Mouse (Mus musculus) embryonic facial prominence, embryonic 12.5 days (tissue): Measurements from ENCODE around the gene Apip. TPM values are rescaled to one million over a fixed set of nuclear protein-coding genes. Genes with fewer than 3 reads are reported as not detected.

Source experiments
- ATAC-seq: fragments of 200-750 bp; cut with Nextera tagmentation; 2 replicates; pipeline ENCODE4 v1.8.0; 2017; ENCODE audit not compliant: insufficient number of reproducible peaks, insufficient read depth, low FRiP score, low TSS enrichment
- H3K27ac ChIP-seq: fragments of 300-500 bp; sonication (generic); 2 replicates; pipeline ENCODE4 v1.5.1; 2016; ENCODE audit warnings: mild to moderate bottlenecking
- H3K27me3 ChIP-seq: fragments of 300-500 bp; sonication (generic); 2 replicates; pipeline ENCODE4 v1.6.1; 2016; ENCODE audit warnings: mild to moderate bottlenecking, moderate library complexity
- H3K36me3 ChIP-seq: fragments of 300-500 bp; sonication (generic); 2 replicates; pipeline ENCODE4 v1.6.1; 2016; ENCODE audit warnings: mild to moderate bottlenecking
- H3K4me1 ChIP-seq: fragments of 300-500 bp; sonication (generic); 2 replicates; pipeline ENCODE4 v1.6.1; 2016
- H3K4me2 ChIP-seq: fragments of 300-500 bp; sonication (generic); replicated peaks from 2 replicates; pipeline ENCODE4 v1.6.1; 2016; ENCODE audit warnings: mild to moderate bottlenecking, moderate library complexity
- H3K4me3 ChIP-seq: fragments of 300-500 bp; sonication (generic); 2 replicates; pipeline ENCODE4 v1.5.1; 2016; ENCODE audit warnings: mild to moderate bottlenecking
- H3K9ac ChIP-seq: fragments of 300-500 bp; sonication (generic); 2 replicates; pipeline ENCODE4 v1.6.1; 2016; ENCODE audit warnings: mild to moderate bottlenecking, moderate library complexity
- H3K9me3 ChIP-seq: fragments of 300-500 bp; sonication (generic); 2 replicates; pipeline ENCODE4 v1.6.1; 2016; ENCODE audit warnings: mild to moderate bottlenecking, moderate library complexity
- WGBS: fragments of 180-500 bp; shearing (Covaris S2); methylation state at CpG from one replicate; pipeline ENCODE4 v1.1.7; 2016; 5-methylcytosine and 5-hydroxymethylcytosine counted together
- polyA plus RNA-seq: library from polyadenylated mRNA; unstranded; fragments of >200 nt; fragmentation: Nextera tagmentation; extraction: Ambion mirVana; gene quantifications from 2 replicates; pipeline ENCODE4 v1.2.1, GENCODE M21; 2016

Gene Apip
- polyA plus RNA-seq, 1 experiment from 2014 or later = 79.2 TPM

GRCm38 (mm10) chr2:103111669-103112068 is 38.2 kb downstream of the Apip start:
- Histone ChIP-seq H3K36me3 (no peaks in the 10 kb centered on the region), H3K4me3 (no peak overlapping the region), H3K27ac (no peak overlapping the region), H3K4me1 (peaks cover 7% of the 10 kb centered on the region; the same call in 1 of the 2 replicates), H3K27me3 (no peaks in the 10 kb centered on the region), H3K4me2 (no peak overlapping the region), H3K9me3 (no peaks in the 10 kb centered on the region), H3K9ac (no peak overlapping the region)
- ATAC-seq = 0 out of 2 replicates have a peak, but pooled peaks have one; percentile 28
- 40% methylated on average over 8 of the region's 8 CpGs for WGBS

GRCm38 (mm10) chr2:103117212-103117611 is 43.7 kb downstream of the Apip start:
- no peak for ATAC-seq
- Histone ChIP-seq H3K4me1 (no peaks in the 10 kb centered on the region), H3K9me3 (no peaks in the 10 kb centered on the region), H3K4me3 (no peak overlapping the region), H3K27me3 (no peaks in the 10 kb centered on the region), H3K27ac (no peak overlapping the region), H3K36me3 (no peaks in the 10 kb centered on the region), H3K4me2 (no peak overlapping the region), H3K9ac (no peak overlapping the region)
- WGBS = 67% methylated on average over 5 of the region's 5 CpGs

- H3K4me3 ChIP-seq = no peak overlapping the region
- H3K9ac ChIP-seq = no peak overlapping the region
- no peak overlapping the region for H3K4me2 ChIP-seq
- H3K27me3 ChIP-seq = no peaks in the 10 kb centered on the region
- H3K4me1 ChIP-seq = no peaks in the 10 kb centered on the region
- WGBS = 69% methylated on average over 6 of the region's 6 CpGs
- no peak overlapping the region for H3K27ac ChIP-seq
- ATAC-seq = no peak
- H3K36me3 ChIP-seq = no peaks in the 10 kb centered on the region
- no peaks in the 10 kb centered on the region for H3K9me3 ChIP-seq
These were observed 45.1 kb downstream of the Apip start for GRCm38 (mm10) chr2:103118324-103119196.

GRCm38 (mm10) chr2:103119197-103119854 is 45.9 kb downstream of the Apip start:
- no peak for ATAC-seq
- H3K4me3 ChIP-seq = no peak overlapping the region
- H3K36me3 ChIP-seq = no peaks in the 10 kb centered on the region
- no peaks in the 10 kb centered on the region for H3K9me3 ChIP-seq
- no peak overlapping the region for H3K27ac ChIP-seq
- no peak overlapping the region for H3K4me2 ChIP-seq
- no peaks in the 10 kb centered on the region for H3K27me3 ChIP-seq
- no peaks in the 10 kb centered on the region for H3K4me1 ChIP-seq
- no peak overlapping the region for H3K9ac ChIP-seq
- WGBS = 79% methylated on average over 7 of the region's 7 CpGs

- no peak overlapping the region for H3K4me3 ChIP-seq
- no peak for ATAC-seq
- no peaks in the 10 kb centered on the region for H3K27me3 ChIP-seq
- no peaks in the 10 kb centered on the region for H3K36me3 ChIP-seq
- H3K9ac ChIP-seq = no peak overlapping the region
- no peak overlapping the region for H3K4me2 ChIP-seq
- no peaks in the 10 kb centered on the region for H3K9me3 ChIP-seq
- no peaks in the 10 kb centered on the region for H3K4me1 ChIP-seq
- H3K27ac ChIP-seq = no peak overlapping the region
- 91% methylated on average over 2 of the region's 2 CpGs for WGBS
These were observed 56.2 kb downstream of the Apip start for GRCm38 (mm10) chr2:103129676-103130075.

- Histone ChIP-seq H3K4me1 (no peaks in the 10 kb centered on the region), H3K27me3 (no peaks in the 10 kb centered on the region), H3K9me3 (no peaks in the 10 kb centered on the region), H3K36me3 (no peaks in the 10 kb centered on the region), H3K4me2 (no peak overlapping the region), H3K27ac (no peak overlapping the region), H3K9ac (no peak overlapping the region), H3K4me3 (no peak overlapping the region)
- ATAC-seq = no peak
- 27% methylated on average over 4 of the region's 4 CpGs for WGBS
These were observed 57.7 kb downstream of the Apip start for GRCm38 (mm10) chr2:103131145-103131544.

GRCm38 (mm10) chr2:103138529-103139265 is 65.2 kb downstream of the Apip start:
- Histone ChIP-seq H3K4me1 (peaks cover 4% of the 10 kb centered on the region; the same call in 1 of the 2 replicates), H3K36me3 (no peaks in the 10 kb centered on the region), H3K4me2 (no peak overlapping the region), H3K9ac (no peak overlapping the region), H3K27ac (no peak overlapping the region), H3K9me3 (no peaks in the 10 kb centered on the region), H3K27me3 (no peaks in the 10 kb centered on the region), H3K4me3 (no peak overlapping the region)
- no peak for ATAC-seq
- WGBS = 60% methylated on average over 8 of the region's 8 CpGs

Other genes with a start within 250 kb of the Apip start
- gene Cd44, start 172.0 kb upstream of the Apip start, polyA plus RNA-seq = 8.0 and 8.2 TPM in 2 replicates
- 40.1 and 43.8 TPM in 2 replicates for gene Pdhx, start 162 bp upstream of the Apip start, polyA plus RNA-seq
- 1.0 and 1.9 TPM in 2 replicates for gene Ehf, start 229.6 kb downstream of the Apip start, polyA plus RNA-seq